Mouse (Mus musculus) urinary bladder, postnatal 25 days (tissue): ENCODE results near the gene Iqce.

Experiments used
- DNase-seq: peaks from one replicate; pipeline ENCODE4 v3.0.0; 2022; ENCODE audit warnings: low spot score

The Iqce gene

GRCm38 (mm10) chr5:140615321-140616109 lies 86.7 kb downstream of the Iqce start:
- DNase-seq, result no peak

GRCm38 (mm10) chr5:140614837-140615236 lies 87.3 kb downstream of the Iqce start:
- DNase-seq, result no peak

- DNase-seq, result no peak
Measured at GRCm38 (mm10) chr5:140614141-140614540, 88.0 kb downstream of the Iqce start.

DNA sequence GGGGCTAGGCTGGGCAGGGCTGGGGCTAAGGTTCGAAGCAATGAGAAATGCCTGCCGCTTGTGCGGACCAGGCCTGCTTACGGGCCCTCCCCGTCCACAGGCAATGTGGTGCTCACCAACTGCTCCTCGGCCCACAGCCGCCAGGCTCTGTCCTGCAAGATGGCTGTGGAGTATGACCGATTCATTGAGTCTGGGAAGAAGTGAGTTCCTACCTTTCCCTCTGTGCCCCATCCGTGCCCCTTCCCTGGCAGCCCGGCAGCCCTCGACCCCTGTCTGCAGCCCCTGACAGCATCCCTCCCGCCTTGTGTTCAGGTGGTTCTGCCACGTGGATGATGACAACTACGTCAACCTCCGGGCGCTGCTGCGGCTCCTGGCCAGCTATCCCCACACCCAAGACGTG lies 90.0 kb downstream of the Iqce start:
- DNase-seq, result no peak
